In the genomic region with DNA sequence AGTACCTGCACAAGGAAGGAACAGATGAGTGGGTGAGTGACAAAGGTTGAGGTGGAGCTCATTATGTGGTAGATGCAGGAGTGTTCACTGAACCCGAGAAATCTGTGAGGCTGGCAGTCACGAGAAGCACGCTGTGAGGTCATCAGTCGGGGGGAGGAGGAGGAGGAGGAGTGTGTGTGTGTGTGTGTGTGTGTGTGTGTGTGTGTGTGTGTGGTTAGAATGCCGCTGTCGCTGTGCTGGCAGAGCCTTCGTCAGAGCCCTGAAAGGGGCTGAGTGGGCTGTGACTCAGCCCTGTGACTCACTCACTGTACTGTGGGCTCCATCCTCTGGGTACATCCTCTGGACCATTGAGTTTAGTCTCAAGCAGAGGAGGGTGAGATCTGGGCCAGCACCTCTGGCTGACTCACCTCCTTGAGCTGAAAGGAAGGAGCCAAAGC, we compare ENCODE assay signal across 8 mouse cellular contexts. TPM values are rescaled to one million over a fixed set of nuclear protein-coding genes. Genes with fewer than 3 reads are reported as not detected.
DNase-seq lines count a peak whose midpoint lies in the region; ATAC-seq lines count a peak whose summit lies in the region.

No protein-coding gene starts in this region.

- ATAC-seq in megakaryocyte progenitor cell, adult 5-6 weeks (replicated peaks; ENCODE audit: poor library complexity) = no peak; the same call in 1 of the 2 replicates

- DNase-seq in left cerebral cortex, adult 18-20 months (ENCODE audit: low spot score in 2 of 2) = peak; percentile 73 to 77
- DNase-seq in left cerebral cortex, postnatal 4 days = no peak
- DNase-seq in NIH3T3 (ENCODE audit: low read depth) = peak; percentile 96
- DNase-seq in heart, postnatal 25 days (ENCODE audit: low spot score) = peak; percentile 31
- peak; percentile 81 to 87 for DNase-seq in natural killer cell, adult 2 months (ENCODE audit: low spot score in 2 of 2)
- DNase-seq in ovary, postnatal 14 days (ENCODE audit: low spot score) = no peak
- no peak for DNase-seq in cerebellum, postnatal 25 days

- intact Hi-C loops in left cerebral cortex, postnatal 4 days (cut with DNase I) = no loop called here
- intact Hi-C loops in heart, postnatal 25 days (cut with DNase I) = no loop called here

RNA-seq across cellular contexts. Expression of a gene that starts 20.2 kb away (rescaled TPM):
- 10 to 100 TPM; 84.2 to 88.7 TPM for total RNA-seq in left cerebral cortex, adult 18-20 months (2021)
- total RNA-seq in left cerebral cortex, postnatal 4 days (2021) = 100 to 1,000 TPM; 116 to 121 TPM
- total RNA-seq in heart, postnatal 25 days (2021) = 100 to 1,000 TPM; 312 to 319 TPM
- total RNA-seq in megakaryocyte progenitor cell, adult 5-6 weeks (2015) = 434 and 492 TPM in 2 replicates
- total RNA-seq in megakaryocyte progenitor cell, adult 5-6 weeks (2017) = 218 and 315 TPM in 2 replicates

RNA-seq across cellular contexts. Expression of a gene that starts 49.0 kb away (rescaled TPM):
- 10 to 100 TPM; 16.8 to 17.8 TPM for total RNA-seq in left cerebral cortex, adult 18-20 months (2021)
- 10 to 100 TPM; 17.6 to 17.9 TPM for total RNA-seq in left cerebral cortex, postnatal 4 days (2021)
- 10 to 100 TPM; 12.4 to 13.6 TPM for total RNA-seq in heart, postnatal 25 days (2021)
- 17.0 and 18.2 TPM in 2 replicates for total RNA-seq in megakaryocyte progenitor cell, adult 5-6 weeks (2015)
- total RNA-seq in megakaryocyte progenitor cell, adult 5-6 weeks (2017) = 19.2 and 20.1 TPM in 2 replicates

RNA-seq across cellular contexts. Expression of a gene that starts 49.8 kb away (rescaled TPM):
- total RNA-seq in left cerebral cortex, adult 18-20 months (2021) = 10 to 100 TPM; 49.6 to 49.7 TPM
- 10 to 100 TPM; 41.5 to 48.7 TPM for total RNA-seq in left cerebral cortex, postnatal 4 days (2021)
- total RNA-seq in heart, postnatal 25 days (2021) = 10 to 100 TPM; 19.1 to 19.5 TPM
- 65.8 and 65.9 TPM in 2 replicates for total RNA-seq in megakaryocyte progenitor cell, adult 5-6 weeks (2015)
- 46.5 and 48.9 TPM in 2 replicates for total RNA-seq in megakaryocyte progenitor cell, adult 5-6 weeks (2017)

Comparison
In these comparisons a context has a peak if more than half of its experiments do, and no peak if none do; other contexts are left out.
1. DNase-seq: peak in left cerebral cortex, adult 18-20 months (2 of 2), NIH3T3 (single experiment), heart, postnatal 25 days (single experiment) and natural killer cell, adult 2 months (2 of 2); none in left cerebral cortex, postnatal 4 days (single experiment), ovary, postnatal 14 days (single experiment) and cerebellum, postnatal 25 days (0 of 2).